Mouse (Mus musculus): ENCODE data around the gene Ccdc162. TPM values are rescaled to one million over a fixed set of nuclear protein-coding genes. Genes with fewer than 3 reads are reported as not detected.

The Ccdc162 gene
- polyA plus RNA-seq, 1 experiment, result 5.1 TPM

DNA sequence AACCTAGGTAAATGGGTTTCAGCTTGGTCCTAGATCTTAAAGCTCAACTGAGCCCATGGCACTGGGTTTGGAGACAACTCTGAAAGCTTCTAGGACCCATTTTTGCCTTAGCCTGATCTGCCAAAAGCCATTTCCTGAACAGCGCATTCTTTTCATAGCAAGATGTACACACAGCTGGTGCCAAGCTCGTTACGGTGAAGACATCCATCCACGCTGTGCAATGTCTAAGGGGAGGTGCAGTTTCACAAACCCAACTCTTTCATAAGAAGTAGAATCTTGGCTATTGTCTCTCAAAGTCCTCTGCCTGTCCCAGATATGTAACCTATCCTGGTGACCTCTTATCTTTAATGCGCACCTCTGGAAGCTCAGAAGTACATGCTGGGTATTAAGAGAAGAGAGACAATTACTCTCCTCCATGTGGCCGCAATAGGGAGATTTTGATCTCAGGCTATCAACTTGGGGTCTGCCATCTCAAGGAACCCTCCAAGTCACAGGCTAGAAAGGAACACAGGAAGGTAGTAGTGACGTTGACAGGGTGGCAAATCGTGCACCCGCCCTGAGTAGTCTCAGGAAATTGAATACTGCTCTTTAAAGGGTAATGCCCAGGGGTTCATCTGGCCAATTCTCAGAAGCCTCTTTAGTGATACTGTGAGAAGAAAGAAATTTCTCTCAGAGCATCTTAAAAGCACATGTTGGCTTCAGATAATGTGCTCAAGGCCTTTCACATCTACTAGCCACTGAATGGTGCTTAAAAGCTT lies 81.0 kb downstream of the Ccdc162 start:
- peak; percentile 66 for DNase-seq (ENCODE audit: low read depth)

DNA sequence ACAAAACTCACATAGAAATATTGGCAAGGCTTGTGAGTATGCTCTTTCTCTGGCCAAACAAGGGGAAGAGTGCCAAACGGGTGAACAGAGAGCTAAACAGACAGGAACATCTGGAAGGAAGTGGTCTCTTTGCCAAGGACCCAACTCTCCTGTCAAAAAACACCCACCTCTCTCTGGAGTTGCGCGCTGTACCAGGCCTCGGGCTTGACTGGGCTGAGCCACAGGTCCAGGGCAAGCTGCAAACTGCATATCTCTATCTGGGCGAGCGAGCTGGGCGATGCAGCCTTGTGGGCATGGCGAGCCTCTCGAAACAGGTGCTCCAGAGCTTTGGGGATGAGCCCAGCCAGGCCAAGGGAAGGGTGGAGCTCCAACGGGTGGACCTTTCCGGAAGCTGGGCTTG lies 82.6 kb downstream of the Ccdc162 start:
- peak; percentile 45 for DNase-seq (ENCODE audit: low read depth)

DNA sequence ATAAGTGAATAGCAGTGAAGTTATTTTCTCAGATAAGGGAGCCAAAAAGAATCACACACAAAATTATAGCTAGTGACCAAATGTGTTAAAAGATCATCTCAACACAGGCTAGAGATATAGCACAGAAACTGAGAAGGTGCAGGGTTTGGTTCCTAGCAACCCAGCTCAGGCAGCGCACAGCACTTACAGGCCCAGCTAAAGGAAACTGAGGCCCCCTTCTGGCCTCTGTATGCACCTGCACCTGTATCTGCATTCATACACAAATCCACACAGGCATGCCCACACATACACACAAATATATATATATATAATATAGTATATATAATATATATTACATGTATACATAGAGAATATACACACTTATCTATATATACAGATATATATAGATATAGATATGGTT lies 84.4 kb downstream of the Ccdc162 start:
- no peak for DNase-seq (ENCODE audit: low read depth)

DNA sequence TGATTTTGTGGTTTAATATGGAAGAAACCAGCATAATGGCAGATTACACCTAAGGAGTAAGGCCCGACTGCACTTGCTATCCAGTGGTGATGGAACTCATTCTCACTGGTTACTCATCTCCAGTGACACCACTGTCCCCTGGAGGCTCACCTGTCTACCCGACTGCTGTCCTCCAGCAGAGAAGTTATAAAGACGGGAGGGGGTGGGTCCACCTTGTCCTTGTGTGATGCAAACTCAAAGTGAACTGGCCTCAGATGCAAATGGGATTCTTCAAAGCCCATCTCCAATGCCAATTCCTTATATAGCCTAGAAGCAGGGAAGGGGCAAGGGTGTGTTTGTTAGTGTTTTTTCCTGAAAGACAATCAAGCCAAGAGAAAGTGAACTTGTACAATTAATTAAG lies 89.4 kb downstream of the Ccdc162 start:
- DNase-seq (ENCODE audit: low read depth), result no peak

DNA sequence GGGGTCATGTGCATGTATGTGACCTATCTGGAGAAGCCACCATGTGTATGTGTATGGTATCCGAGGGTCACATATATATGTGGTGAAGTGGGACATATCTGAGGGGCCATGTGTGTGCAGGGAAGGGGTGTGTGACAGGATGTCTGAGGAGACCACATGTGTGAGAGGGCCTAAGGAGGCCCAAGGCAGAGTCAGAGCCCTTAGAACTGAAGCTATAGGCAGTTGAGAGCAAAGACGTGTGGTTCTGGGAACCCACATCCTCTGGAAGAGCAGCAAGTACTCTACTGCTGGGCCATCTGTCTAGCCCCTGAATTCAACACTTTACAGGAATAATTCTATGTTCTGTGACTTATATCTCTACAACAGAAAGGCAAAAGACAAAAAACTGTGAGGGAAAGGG lies 96.4 kb downstream of the Ccdc162 start:
- no peak for DNase-seq (ENCODE audit: low read depth)

DNA sequence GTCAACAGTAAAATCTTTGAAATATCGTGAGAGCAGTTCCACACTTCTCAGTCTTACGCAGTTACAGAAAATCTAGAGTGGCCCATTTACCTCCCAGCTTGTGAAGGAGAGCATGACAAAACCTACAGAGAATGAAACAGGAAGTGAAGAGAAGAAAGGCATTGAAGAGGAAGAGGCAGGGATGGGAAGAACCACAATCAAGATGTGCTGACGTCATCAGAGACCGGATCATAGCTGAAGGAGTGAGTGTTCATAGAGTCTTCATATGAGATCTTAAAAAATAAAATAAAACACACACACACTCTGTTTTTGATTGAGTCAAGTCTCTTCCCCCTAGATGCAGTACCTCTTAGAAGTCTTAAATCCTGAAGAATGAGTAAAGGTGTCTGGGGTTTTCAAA lies 100.9 kb downstream of the Ccdc162 start:
- no peak for DNase-seq (ENCODE audit: low read depth)

DNA sequence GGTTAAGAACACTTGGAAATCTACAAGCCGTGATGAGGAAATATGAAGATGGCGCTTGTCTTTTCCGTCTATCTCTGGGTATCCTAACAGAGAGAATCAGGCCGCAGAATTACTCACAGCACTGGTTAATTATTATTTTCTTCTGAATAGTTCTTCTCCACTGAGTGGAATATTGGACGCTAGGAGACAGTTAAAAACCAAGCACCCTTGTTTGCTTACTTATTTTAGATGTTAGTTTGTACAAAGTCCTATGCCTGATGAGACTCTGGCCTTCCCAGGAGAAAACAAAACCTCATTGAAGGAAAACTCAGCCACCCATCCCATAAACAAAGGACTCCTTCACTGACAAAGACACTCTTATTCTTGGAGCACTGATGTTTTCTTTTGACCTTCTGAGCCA lies 104.5 kb downstream of the Ccdc162 start:
- no peak for DNase-seq (ENCODE audit: low read depth)

DNA sequence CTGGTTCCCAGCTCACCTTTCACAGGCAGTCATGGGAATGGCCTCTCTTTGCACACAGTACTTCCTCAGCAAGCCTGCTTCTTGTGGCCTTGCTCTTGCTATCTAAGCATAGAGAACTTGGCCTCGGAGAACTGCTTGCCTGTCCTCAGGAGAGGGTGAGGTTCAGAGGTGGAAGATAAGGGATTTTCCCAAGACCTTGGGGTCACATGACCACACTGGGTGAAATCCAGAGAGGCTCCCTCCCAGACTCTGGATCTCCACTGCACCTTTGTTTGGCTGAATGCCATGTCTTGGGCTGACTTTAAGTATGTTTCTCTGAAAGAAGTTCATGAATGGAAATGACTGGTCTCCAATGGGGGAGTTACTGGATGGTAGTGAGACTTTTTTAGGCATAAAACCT lies 107.0 kb downstream of the Ccdc162 start:
- DNase-seq (ENCODE audit: low read depth), result no peak

DNA sequence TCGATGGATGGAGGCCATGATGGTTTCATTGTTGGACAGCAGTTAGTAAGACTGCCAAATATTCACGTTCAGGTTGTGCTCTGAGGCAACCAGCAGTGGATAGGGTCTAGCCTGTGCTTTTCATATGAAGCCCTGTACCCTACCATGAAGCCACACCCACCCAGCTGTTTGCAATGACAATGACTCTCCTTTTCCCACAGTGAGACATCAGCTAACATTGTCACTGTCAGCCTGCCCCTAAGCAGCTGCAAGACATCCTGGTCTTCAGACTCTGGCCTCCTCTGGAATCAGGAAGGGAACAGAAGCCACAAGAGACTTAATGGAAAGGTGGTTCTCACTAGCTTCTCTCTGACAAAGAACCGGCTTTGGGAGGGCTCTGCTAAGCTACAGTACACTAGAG lies 107.9 kb downstream of the Ccdc162 start:
- no peak for DNase-seq (ENCODE audit: low read depth)

DNA sequence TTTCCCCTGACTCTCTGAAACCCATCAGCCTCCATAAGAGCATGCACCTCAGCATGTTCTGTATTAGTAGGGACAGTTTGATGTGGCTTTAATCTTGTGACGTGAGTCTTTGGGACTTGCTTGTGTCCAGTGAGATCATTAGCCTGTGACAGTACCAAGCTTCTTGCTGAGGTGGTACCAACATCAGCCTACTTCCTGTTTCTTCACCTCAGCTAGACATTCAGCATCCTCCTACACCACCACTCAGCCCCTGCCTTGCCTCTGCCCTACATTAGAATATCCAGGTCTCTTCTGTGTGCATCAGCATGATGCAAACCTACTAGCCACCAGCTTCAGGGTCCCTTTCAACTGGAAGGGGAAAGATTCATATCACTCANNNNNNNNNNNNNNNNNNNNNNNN lies 113.8 kb downstream of the Ccdc162 start:
- DNase-seq (ENCODE audit: low read depth), result no peak

DNA sequence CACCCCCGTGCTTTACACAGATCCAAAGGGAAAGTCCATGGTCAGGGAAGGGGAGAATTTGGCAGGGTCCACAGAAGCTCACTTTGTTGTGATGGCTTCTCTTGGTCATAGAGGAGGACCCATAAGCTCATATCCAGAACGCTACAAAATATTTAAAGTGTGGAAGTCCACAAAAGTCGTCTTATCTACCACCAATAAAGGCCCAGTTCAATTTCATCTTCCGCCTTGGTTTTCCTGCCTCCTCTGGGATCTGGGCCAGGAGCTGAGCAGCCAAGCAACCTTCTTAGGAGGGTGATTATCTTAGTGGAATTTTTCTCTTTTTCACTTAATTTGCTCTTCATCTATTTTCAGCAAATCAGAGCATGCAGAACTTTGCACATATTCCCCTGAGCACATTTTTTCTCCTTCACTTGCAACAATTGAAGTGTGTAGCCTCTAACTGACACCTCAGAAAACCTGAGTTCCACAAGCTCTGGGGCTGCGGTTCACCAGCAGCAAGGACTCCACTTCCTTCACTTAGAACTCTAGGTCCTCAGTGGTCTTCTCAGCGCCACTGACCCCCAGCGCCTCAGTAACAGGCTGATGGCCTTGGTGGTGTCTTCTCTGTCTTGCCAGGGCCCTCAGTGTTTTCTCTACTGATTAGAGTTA lies 114.4 kb downstream of the Ccdc162 start:
- DNase-seq (ENCODE audit: low read depth), result no peak

DNA sequence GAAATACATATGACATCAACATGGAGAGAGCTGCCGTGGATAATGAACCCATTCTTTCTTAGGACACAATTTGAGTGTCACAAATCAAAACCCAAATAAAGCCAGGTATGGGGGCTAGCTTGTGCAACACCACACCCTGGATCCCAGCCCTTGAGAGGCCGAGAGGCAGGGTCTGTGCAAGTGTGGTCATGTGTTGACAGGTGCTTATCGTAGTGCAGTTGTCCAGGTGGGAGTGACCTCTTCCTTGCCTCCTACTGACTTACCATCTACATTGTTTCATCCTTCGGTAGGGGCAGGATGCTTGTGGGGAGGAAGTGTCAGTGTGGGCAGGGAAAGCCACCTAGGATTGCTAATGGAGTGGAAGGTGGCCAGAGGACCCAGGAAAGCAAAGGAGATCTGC lies 115.1 kb downstream of the Ccdc162 start:
- no peak for DNase-seq (ENCODE audit: low read depth)

DNA sequence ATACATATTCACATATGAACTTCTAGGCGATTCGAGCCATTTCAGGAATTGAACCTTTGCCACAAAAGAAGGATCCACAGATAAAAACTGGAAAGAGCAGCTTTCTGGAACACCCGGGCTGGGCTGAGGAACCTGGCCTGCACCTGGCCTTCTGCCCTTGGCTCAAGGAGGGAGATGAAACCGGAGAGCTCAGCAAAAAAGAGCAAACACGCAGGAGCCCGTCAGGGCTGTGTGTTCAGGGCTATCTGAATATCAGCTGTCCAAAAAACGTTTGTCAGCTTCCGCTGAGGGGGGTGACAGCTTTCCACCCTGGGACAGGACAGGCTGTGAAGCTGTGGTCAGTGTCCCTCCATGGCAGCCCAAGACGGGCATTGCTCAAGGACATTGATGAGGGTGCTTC lies 117.4 kb downstream of the Ccdc162 start:
- DNase-seq (ENCODE audit: low read depth), result no peak

DNA sequence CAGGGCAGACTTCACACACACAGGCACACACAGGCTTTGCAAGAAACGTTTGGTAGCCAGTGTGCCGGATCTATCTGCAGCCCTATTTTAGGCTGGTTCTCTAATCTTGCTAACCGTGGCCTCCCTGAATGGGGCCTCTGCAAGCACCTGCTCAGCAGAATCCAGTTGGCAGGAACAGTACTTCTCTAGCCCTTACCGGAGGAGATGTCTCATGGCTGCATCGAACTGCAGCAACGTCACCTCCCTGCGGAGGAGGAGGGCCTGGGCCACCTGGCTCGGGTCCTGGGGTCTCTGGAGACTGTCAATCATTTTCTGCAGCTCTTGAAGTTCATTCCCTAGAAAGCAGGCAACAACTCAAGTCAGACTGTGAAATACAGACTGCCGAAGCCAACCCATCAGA lies 118.2 kb downstream of the Ccdc162 start:
- no peak for DNase-seq (ENCODE audit: low read depth)

DNA sequence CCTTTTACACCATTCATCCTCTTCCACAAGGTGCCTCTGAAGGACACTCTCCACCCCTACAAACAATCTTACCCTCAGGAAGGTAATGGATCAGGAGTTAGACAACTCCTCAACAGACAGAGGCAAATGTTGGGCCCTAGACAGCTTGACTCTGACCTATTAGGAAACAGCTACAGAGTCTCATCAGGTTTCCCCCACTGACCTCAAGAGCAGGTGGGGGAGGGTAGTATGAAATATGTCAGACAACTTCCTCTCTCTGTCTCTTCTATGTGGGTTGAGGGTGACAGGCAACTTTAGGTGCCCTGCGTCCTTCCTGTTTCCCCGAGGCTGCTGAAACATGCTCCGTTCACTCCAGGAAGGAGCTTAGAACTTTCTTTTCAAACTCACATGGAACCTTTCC lies 120.9 kb downstream of the Ccdc162 start:
- no peak for DNase-seq (ENCODE audit: low read depth)

DNA sequence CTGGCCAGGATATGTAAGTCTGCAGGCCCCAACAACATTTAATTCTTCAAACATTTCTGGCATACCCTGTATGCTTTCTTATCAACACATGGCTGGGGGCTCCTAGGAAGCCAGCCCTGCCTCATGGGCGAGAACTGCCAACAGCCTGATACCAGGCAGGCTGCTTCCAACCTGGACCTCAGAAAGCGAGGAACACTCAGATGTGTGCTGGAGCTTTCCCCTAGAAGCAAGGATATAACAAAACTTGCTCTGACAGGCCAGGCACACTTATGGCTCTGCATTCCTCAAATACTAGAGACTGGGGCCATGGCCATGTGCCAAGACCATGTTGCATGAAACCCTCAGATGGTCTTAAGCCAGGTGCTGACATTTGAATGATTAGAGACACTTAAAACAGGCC lies 121.5 kb downstream of the Ccdc162 start:
- DNase-seq (ENCODE audit: low read depth), result peak; percentile 31

DNA sequence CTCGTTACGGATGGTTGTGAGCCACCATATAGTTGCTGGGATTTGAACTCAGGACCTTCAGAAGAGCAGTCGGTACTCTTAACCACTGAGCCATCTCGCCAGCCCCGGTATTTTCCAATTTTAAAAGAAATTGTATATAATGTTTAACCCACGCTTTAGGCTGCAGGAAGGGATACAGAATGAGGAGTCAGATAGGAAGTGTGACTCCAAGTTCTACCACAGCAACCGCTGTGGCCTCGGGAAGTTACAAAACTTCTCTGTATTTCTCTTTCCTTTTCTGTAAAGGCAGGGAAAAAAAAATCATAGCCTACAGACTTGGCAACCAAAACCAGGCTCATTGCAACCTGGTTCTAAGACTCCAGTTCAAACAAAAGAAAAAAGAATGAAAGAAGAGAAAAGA lies 122.0 kb downstream of the Ccdc162 start:
- DNase-seq (ENCODE audit: low read depth), result no peak

DNA sequence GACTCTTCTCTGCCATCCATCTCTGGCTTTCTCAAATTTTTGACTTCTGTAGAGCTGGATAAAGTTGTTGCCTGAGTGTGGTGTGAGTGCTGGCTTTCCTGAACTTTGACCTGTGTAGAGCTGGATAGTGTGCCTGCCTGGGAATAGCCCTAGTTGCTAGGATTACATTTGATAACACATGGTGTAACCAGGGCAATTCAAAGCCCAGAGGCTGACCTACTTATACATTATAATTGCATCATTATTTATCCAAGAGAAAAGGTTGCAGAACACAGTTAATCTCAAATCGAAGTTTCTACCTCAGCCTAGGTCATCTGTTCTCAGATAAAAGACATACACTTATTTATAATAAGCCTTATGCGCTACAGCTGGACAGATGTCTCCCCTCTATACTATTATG lies 127.8 kb downstream of the Ccdc162 start:
- no peak for DNase-seq (ENCODE audit: low read depth)

DNA sequence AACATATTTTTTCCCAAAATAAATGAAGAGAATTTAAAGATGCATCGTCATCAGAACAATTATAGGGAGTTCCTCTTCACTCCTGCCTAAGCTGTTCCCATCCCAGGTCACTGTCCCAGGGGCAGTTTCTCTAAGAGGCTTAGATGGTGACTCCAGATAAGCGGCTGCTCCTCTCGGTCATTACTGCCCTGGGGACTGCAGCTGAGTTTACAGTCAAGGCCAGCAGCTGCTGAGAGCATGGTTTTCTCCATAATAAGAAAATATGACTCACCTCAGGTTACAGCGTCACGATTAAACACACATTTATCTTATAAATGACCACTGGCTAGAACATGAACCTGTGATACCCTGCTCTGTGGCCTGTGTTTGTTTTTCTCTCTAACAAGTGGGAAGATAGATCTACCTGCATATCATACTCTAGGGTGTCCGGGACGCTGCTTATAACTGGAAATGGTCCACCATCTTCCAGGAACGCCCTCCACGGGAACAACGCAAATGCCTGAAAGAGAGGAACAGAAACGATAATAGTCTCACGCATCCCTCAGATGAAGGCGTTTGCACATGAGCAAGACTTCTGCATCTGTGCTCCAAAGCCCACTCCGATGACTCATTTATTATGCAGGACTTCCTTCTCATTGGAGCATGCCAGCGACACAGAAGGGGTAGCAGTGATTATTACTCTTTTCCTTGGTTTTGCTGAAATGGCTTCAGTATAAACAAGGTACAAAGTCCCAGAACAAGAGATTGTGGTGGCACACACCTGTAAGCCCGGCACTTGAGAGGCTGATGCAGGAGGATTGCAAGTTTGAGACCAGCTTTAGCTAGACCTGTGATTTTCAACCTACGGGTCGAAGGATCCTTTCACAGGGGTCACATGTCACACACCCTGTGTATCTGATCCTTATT lies 129.2 kb downstream of the Ccdc162 start:
- no peak for DNase-seq (ENCODE audit: low read depth)

DNA sequence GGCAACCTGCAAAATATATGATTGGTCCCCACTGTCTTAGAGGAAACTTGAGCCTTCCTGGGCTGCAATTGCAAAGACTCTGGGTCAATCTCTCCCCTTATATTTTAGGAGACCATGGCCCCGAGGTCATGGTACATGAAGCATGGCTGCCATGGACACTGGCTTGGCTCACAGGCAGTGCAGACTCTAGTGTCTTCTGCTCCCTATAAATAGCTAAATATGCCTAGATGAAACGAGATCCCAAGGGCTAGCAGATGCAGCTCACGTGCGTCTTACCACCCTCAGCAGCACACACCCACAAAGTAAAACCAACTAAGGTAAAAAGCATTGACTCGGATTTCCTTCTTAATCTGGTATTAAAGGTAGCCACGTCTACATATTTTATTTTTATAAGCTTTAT lies 133.1 kb downstream of the Ccdc162 start:
- DNase-seq (ENCODE audit: low read depth), result no peak

DNA sequence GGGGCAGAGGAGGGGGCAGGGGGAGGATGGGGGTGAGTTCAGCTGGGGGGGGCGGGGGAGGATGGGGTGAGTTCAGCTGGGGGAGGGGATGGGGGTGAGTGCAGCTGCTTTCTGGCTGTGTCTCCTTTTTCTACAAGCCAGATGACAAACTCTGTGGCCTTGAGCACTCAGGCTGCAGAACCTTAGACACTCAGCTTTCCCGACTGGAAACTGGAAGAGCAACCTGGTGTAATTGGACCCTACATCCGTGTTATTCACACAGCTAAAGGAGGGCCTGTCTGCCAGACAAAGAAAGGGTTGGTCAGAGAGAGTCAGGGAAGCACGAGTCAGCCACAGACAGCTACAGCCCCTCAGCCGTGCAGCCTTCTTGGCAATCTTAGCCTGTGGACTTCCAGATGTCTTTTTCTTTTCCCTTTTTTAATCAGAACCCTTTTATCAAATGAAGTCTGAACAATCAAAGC lies 133.5 kb downstream of the Ccdc162 start:
- no peak for DNase-seq (ENCODE audit: low read depth)

DNA sequence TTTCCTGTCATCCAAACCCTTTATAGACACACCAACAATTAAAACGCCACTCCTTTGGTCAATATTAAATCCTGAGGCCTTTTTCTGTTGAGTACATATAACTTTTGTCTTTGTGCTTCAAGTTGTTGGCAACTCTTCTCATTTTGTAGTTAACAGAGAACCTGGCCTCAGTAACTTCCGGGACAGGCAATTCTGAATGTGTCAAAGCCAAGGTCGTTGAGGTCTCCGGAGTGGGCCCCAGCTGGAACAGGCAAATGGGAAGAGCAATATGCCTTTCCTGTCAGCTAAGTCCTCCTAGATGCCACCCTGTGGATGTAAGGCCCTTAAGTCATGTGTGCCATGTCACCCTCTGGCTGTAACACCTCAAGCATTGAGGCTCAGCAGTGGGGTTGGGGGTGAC lies 136.0 kb downstream of the Ccdc162 start:
- DNase-seq (ENCODE audit: low read depth), result no peak

DNA sequence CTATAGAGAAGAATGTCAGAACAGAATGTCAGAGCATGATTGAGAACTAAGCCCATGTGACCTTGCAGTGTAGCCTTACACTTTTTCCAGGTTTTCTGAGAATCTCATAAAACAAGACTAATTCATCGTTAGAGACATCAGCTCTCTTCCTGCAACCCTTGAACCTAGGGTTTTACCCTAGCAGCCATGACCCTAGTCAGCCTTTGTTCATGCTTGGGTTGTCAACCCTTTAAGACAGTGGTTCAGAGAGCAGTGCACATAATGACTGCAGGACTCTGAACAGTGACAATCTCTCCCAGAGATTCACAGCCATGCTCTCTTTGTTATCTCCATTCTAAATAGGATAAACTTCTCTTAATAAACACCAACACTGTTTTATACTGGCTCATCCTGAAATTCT lies 137.9 kb downstream of the Ccdc162 start:
- no peak for DNase-seq (ENCODE audit: low read depth)
